Mouse (Mus musculus) heart, embryonic 11.5 days (tissue): ENCODE measurements at regions not wholly inside any gene's neighbourhood (a gene's known extent, or its start where the extent isn't known, plus 50 kb on each side); places are given as distances from the start of the nearest gene placed in this dataset.

Experiments used
- ATAC-seq: fragments of 200-750 bp; cut with Nextera tagmentation; replicated peaks from 2 replicates; pipeline ENCODE4 v1.8.0; 2017; ENCODE audit warnings: moderate library complexity; ENCODE audit not compliant: insufficient number of reproducible peaks, low FRiP score, low TSS enrichment
- H3K27ac ChIP-seq: fragments of 300-500 bp; sonication (generic); 2 replicates; pipeline ENCODE4 v1.5.1; 2014; ENCODE audit warnings: mild to moderate bottlenecking, low read depth, low read length
- H3K27me3 ChIP-seq: fragments of 300-500 bp; sonication (generic); 2 replicates; pipeline ENCODE4 v1.6.1; 2014; ENCODE audit warnings: mild to moderate bottlenecking, low read length, mixed read lengths; ENCODE audit not compliant: control insufficient read depth, insufficient read depth
- H3K36me3 ChIP-seq: fragments of 300-500 bp; sonication (generic); 2 replicates; pipeline ENCODE4 v1.6.1; 2014; ENCODE audit warnings: mild to moderate bottlenecking, low read length, moderate library complexity, mixed read lengths; ENCODE audit not compliant: control insufficient read depth, insufficient read depth
- H3K4me1 ChIP-seq: fragments of 300-500 bp; sonication (generic); 2 replicates; pipeline ENCODE4 v1.6.1; 2014; ENCODE audit warnings: low read length; ENCODE audit not compliant: control insufficient read depth, insufficient read depth
- H3K4me2 ChIP-seq: fragments of 300-500 bp; sonication (generic); 2 replicates; pipeline ENCODE4 v1.6.1; 2014; ENCODE audit warnings: mild to moderate bottlenecking, moderate library complexity
- H3K4me3 ChIP-seq: fragments of 300-500 bp; sonication (generic); 2 replicates; pipeline ENCODE4 v1.5.1; 2014; ENCODE audit warnings: low read depth, low read length
- H3K9ac ChIP-seq: fragments of 300-500 bp; sonication (generic); 2 replicates; pipeline ENCODE4 v1.6.1; 2014; ENCODE audit warnings: mild to moderate bottlenecking, low read depth, low read length, moderate library complexity
- H3K9me3 ChIP-seq: fragments of 300-500 bp; sonication (generic); replicated peaks from 2 replicates; pipeline ENCODE4 v1.6.1; 2016; ENCODE audit warnings: low read length; ENCODE audit not compliant: control insufficient read depth
- WGBS: fragments of 180-500 bp; shearing (Covaris S2); extraction: QIAGEN DNeasy Blood & Tissue Kit; methylation state at CpG from one replicate; pipeline ENCODE4 v1.1.7; 2014; ENCODE audit not compliant: insufficient replicate concordance; 5-methylcytosine and 5-hydroxymethylcytosine counted together

- Histone ChIP-seq H3K4me2 (no peak overlapping the region), H3K9me3 (no peaks in the 10 kb centered on the region; the same call in 1 of the 2 replicates), H3K36me3 (no peaks in the 10 kb centered on the region), H3K27me3 (no peaks in the 10 kb centered on the region), H3K4me3 (no peak overlapping the region), H3K27ac (no peak overlapping the region), H3K9ac (no peak overlapping the region), H3K4me1 (no peaks in the 10 kb centered on the region)
- WGBS, result 63% methylated on average over 5 of the region's 5 CpGs
- no peak for ATAC-seq
These were observed 53.0 kb downstream of the Gm12689 start for GRCm38 (mm10) chr4:99348674-99349073.

GRCm38 (mm10) chr4:99353122-99353774 is 57.5 kb downstream of the Gm12689 start:
- Histone ChIP-seq H3K27me3 (no peaks in the 10 kb centered on the region), H3K4me1 (no peaks in the 10 kb centered on the region), H3K9ac (no peak overlapping the region), H3K36me3 (no peaks in the 10 kb centered on the region), H3K9me3 (no peaks in the 10 kb centered on the region; the same call in 1 of the 2 replicates), H3K4me2 (no peak overlapping the region), H3K4me3 (no peak overlapping the region), H3K27ac (no peak overlapping the region)
- no peak for ATAC-seq
- WGBS, result 49% methylated on average over 8 of the region's 8 CpGs

- 52% methylated on average over 16 of the region's 17 CpGs for WGBS
- no peak overlapping the region for H3K9ac ChIP-seq
- H3K9me3 ChIP-seq, result no peaks in the 10 kb centered on the region
- no peak for ATAC-seq
- H3K4me2 ChIP-seq, result 0 out of 2 replicates have a peak overlapping the region, but pooled peaks have one; percentile 12
- H3K27ac ChIP-seq, result no peak overlapping the region
- H3K27me3 ChIP-seq, result no peaks in the 10 kb centered on the region
- no peaks in the 10 kb centered on the region for H3K4me1 ChIP-seq
- no peaks in the 10 kb centered on the region for H3K36me3 ChIP-seq
- H3K4me3 ChIP-seq, result no peak overlapping the region
These were observed 58.5 kb downstream of the Gm12689 start for GRCm38 (mm10) chr4:99354241-99354640.

GRCm38 (mm10) chr4:99354835-99355234 is 59.1 kb downstream of the Gm12689 start:
- ATAC-seq, result no peak

GRCm38 (mm10) chr4:99368036-99368435 is 72.3 kb downstream of the Gm12689 start:
- Histone ChIP-seq H3K36me3 (no peaks in the 10 kb centered on the region), H3K27ac (no peak overlapping the region), H3K4me1 (no peaks in the 10 kb centered on the region), H3K4me2 (no peak overlapping the region), H3K4me3 (no peak overlapping the region), H3K27me3 (no peaks in the 10 kb centered on the region), H3K9me3 (no peaks in the 10 kb centered on the region), H3K9ac (no peak overlapping the region)
- 76% methylated on average over 9 of the region's 9 CpGs for WGBS
- no peak for ATAC-seq

More at GRCm38 (mm10) chr4:99354835-99355234, 59.1 kb downstream of the Gm12689 start:
- 55% methylated on average over 9 of the region's 9 CpGs for WGBS
- H3K9ac ChIP-seq, result no peak overlapping the region
- no peak overlapping the region for H3K4me2 ChIP-seq
- no peaks in the 10 kb centered on the region for H3K27me3 ChIP-seq
- no peaks in the 10 kb centered on the region for H3K9me3 ChIP-seq
- no peaks in the 10 kb centered on the region for H3K36me3 ChIP-seq
- H3K4me1 ChIP-seq, result no peaks in the 10 kb centered on the region
- H3K4me3 ChIP-seq, result no peak overlapping the region
- H3K27ac ChIP-seq, result no peak overlapping the region

- H3K4me1 ChIP-seq, result no peaks in the 10 kb centered on the region; the same call in 1 of the 2 replicates
- H3K9me3 ChIP-seq, result no peaks in the 10 kb centered on the region
- no peak overlapping the region for H3K4me2 ChIP-seq
- ATAC-seq, result no peak
- H3K27me3 ChIP-seq, result no peaks in the 10 kb centered on the region
- H3K36me3 ChIP-seq, result no peaks in the 10 kb centered on the region
- H3K4me3 ChIP-seq, result no peak overlapping the region
- no peak overlapping the region for H3K27ac ChIP-seq
- WGBS, result 71% methylated on average over 5 of the region's 5 CpGs
- no peak overlapping the region for H3K9ac ChIP-seq
These were observed 75.5 kb downstream of the Gm12689 start for GRCm38 (mm10) chr4:99371162-99371561.

- peaks cover 10% of the 10 kb centered on the region; the same call in 1 of the 2 replicates for H3K27me3 ChIP-seq
- H3K4me1 ChIP-seq, result no peaks in the 10 kb centered on the region; the same call in 1 of the 2 replicates
- ATAC-seq, result no peak
- H3K27ac ChIP-seq, result no peak overlapping the region
- no peaks in the 10 kb centered on the region for H3K9me3 ChIP-seq
- 25% methylated on average over 1 of the region's 1 CpGs for WGBS
- no peak overlapping the region for H3K4me2 ChIP-seq
- H3K4me3 ChIP-seq, result no peak overlapping the region
- no peak overlapping the region for H3K9ac ChIP-seq
- H3K36me3 ChIP-seq, result no peaks in the 10 kb centered on the region
These were observed 80.5 kb downstream of the Gm12689 start for GRCm38 (mm10) chr4:99376171-99376570.

- H3K9ac ChIP-seq, result no peak overlapping the region
- H3K4me2 ChIP-seq, result no peak overlapping the region
- H3K36me3 ChIP-seq, result no peaks in the 10 kb centered on the region
- H3K9me3 ChIP-seq, result no peaks in the 10 kb centered on the region
- peaks cover 10% of the 10 kb centered on the region; the same call in 1 of the 2 replicates for H3K27me3 ChIP-seq
- 33% methylated on average over 9 of the region's 9 CpGs for WGBS
- no peak overlapping the region for H3K4me3 ChIP-seq
- no peaks in the 10 kb centered on the region; the same call in 1 of the 2 replicates for H3K4me1 ChIP-seq
- no peak for ATAC-seq
- no peak overlapping the region for H3K27ac ChIP-seq
These were observed 81.2 kb downstream of the Gm12689 start for GRCm38 (mm10) chr4:99376911-99377310.

GRCm38 (mm10) chr4:99379983-99380382 is 84.3 kb downstream of the Gm12689 start:
- 84% methylated on average over 4 of the region's 4 CpGs for WGBS
- Histone ChIP-seq H3K4me2 (no peak overlapping the region), H3K27me3 (peaks cover 10% of the 10 kb centered on the region; the same call in 1 of the 2 replicates), H3K36me3 (no peaks in the 10 kb centered on the region), H3K9ac (no peak overlapping the region), H3K4me1 (no peaks in the 10 kb centered on the region), H3K27ac (no peak overlapping the region), H3K4me3 (no peak overlapping the region), H3K9me3 (no peaks in the 10 kb centered on the region)
- ATAC-seq, result no peak
